Mouse (Mus musculus) midbrain, embryonic 10.5 days (tissue): ENCODE measurements around the gene Dlg2. TPM values are rescaled to one million over a fixed set of nuclear protein-coding genes. Genes with fewer than 3 reads are reported as not detected.

Experiments used
- DNase-seq: peaks from one replicate; pipeline ENCODE4 v3.0.0-alpha.2; 2017; ENCODE audit warnings: low spot score
- H3K27ac ChIP-seq: fragments of 300-500 bp; sonication (generic); replicated peaks from 2 replicates; pipeline ENCODE4 v1.5.1; 2016; ENCODE audit warnings: mild to moderate bottlenecking
- H3K27me3 ChIP-seq: fragments of 300-500 bp; sonication (generic); 2 replicates; pipeline ENCODE4 v1.6.1; 2016; ENCODE audit warnings: low read depth, mild to moderate bottlenecking; ENCODE audit not compliant: poor library complexity, severe bottlenecking
- H3K36me3 ChIP-seq: fragments of 300-500 bp; sonication (generic); 2 replicates; pipeline ENCODE4 v1.6.1; 2016; ENCODE audit warnings: mild to moderate bottlenecking, moderate library complexity
- H3K4me1 ChIP-seq: fragments of 300-500 bp; sonication (generic); 2 replicates; pipeline ENCODE4 v1.6.1; 2016
- H3K4me3 ChIP-seq: fragments of 300-500 bp; sonication (generic); 2 replicates; pipeline ENCODE4 v1.5.1; 2016; ENCODE audit warnings: mild to moderate bottlenecking, moderate library complexity
- H3K9me3 ChIP-seq: fragments of 300-500 bp; sonication (generic); replicated peaks from 2 replicates; pipeline ENCODE4 v1.6.1; 2016; ENCODE audit warnings: mild to moderate bottlenecking
- WGBS: fragments of 180-500 bp; shearing (Covaris S2); methylation state at CpG from one replicate; pipeline ENCODE4 v1.1.7; 2016; 5-methylcytosine and 5-hydroxymethylcytosine counted together
- polyA plus RNA-seq: library from polyadenylated mRNA; unstranded; fragments of >200 nt; fragmentation: Nextera tagmentation; extraction: Ambion mirVana; gene quantifications from 2 replicates; pipeline ENCODE4 v1.2.1, GENCODE M21; 2016

Gene Dlg2
- polyA plus RNA-seq, 1 experiment from 2014 or later, result 1.1 TPM

DNA sequence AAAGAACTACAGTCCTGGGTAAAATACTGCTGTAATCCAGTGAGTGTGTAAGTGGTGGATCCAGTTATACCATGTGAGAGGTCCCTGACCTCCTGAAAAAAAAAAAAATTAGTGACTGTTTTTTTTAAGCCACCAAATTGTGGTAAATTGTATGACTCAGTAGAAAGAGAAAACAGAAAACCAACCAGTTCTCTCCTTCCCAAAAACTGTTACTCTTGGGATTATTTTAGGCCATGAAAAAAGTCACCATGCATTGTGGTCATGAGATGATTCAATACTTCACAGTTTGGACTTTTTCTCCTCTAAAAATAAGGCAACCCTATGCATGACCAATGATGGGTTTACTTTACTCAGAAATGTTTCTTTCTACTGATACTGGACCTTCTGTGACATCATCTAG lies 1291.2 kb downstream of the Dlg2 start:
- H3K4me1 ChIP-seq, result no peaks in the 10 kb centered on the region
- no peaks in the 10 kb centered on the region for H3K27me3 ChIP-seq
- no peaks in the 10 kb centered on the region for H3K36me3 ChIP-seq
- no peak overlapping the region for H3K27ac ChIP-seq
- DNase-seq, result no peak
- H3K9me3 ChIP-seq, result no peaks in the 10 kb centered on the region
- H3K4me3 ChIP-seq, result no peak overlapping the region

- H3K36me3 ChIP-seq, result no peaks in the 10 kb centered on the region
- no peak overlapping the region for H3K27ac ChIP-seq
- no peak overlapping the region for H3K4me3 ChIP-seq
- H3K4me1 ChIP-seq, result no peaks in the 10 kb centered on the region
- H3K9me3 ChIP-seq, result no peaks in the 10 kb centered on the region
- no peak for DNase-seq
- H3K27me3 ChIP-seq, result no peaks in the 10 kb centered on the region
These were observed 1302.2 kb downstream of the Dlg2 start for GRCm38 (mm10) chr7:91778673-91779072.

GRCm38 (mm10) chr7:91784617-91785016 lies 1308.1 kb downstream of the Dlg2 start:
- Histone ChIP-seq H3K4me1 (no peaks in the 10 kb centered on the region), H3K27ac (no peak overlapping the region), H3K9me3 (no peaks in the 10 kb centered on the region), H3K27me3 (no peaks in the 10 kb centered on the region), H3K36me3 (no peaks in the 10 kb centered on the region), H3K4me3 (no peak overlapping the region)
- WGBS, result 85% methylated on average over 2 of the region's 2 CpGs
- DNase-seq, result no peak

GRCm38 (mm10) chr7:91785445-91785844 lies 1309.0 kb downstream of the Dlg2 start:
- no peak for DNase-seq
- Histone ChIP-seq H3K27me3 (no peaks in the 10 kb centered on the region), H3K4me3 (no peak overlapping the region), H3K9me3 (no peaks in the 10 kb centered on the region), H3K36me3 (no peaks in the 10 kb centered on the region), H3K27ac (no peak overlapping the region), H3K4me1 (no peaks in the 10 kb centered on the region)
- WGBS, result 90% methylated on average over 5 of the region's 5 CpGs

DNA sequence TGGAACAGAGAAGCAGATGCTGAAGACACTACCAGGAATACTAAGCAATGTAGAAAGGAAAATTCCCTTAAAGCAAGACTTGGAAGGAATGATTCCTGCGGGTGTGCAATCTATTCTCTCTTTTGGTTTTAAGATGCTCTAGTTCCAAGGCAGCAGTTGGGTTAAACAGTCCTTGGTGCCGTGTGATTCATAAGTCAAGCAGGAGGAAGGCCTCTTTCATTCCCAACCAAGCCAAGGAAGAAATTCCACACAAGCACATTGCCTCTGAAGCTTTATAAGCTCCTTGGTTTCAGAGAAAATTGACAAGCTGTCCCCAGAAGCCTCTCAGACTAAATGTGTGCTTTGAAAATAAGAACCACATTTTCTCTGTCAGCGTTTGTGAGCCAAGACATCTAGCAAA lies 1309.4 kb downstream of the Dlg2 start:
- no peak overlapping the region for H3K27ac ChIP-seq
- no peaks in the 10 kb centered on the region for H3K36me3 ChIP-seq
- no peaks in the 10 kb centered on the region for H3K27me3 ChIP-seq
- WGBS, result 86% methylated on average over 3 of the region's 3 CpGs
- DNase-seq, result no peak
- H3K9me3 ChIP-seq, result no peaks in the 10 kb centered on the region
- H3K4me1 ChIP-seq, result no peaks in the 10 kb centered on the region
- H3K4me3 ChIP-seq, result no peak overlapping the region

GRCm38 (mm10) chr7:91790949-91791564 lies 1314.6 kb downstream of the Dlg2 start:
- Histone ChIP-seq H3K27ac (no peak overlapping the region), H3K4me1 (no peaks in the 10 kb centered on the region), H3K36me3 (no peaks in the 10 kb centered on the region), H3K9me3 (no peaks in the 10 kb centered on the region), H3K4me3 (no peak overlapping the region), H3K27me3 (no peaks in the 10 kb centered on the region)
- DNase-seq, result no peak
- 88% methylated on average over 4 of the region's 4 CpGs for WGBS

DNA sequence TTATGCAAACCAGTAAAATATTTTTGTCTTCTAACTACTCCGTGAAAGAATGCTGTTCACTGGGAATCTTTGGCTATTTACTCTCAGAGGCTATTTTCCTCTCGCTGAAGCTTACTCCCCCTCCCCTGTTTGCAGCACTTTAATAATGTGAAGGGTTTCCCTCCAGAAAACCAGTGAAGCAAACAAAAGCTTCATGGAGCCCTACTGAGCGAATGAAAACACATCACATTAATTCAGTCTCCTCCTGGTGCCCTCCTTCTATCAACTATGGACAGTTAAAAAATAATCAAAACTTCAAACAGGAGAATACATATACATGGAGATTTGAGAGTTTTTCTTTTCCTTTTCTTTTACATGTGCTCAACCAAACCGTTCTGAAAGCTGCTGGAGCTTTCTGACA lies 1330.2 kb downstream of the Dlg2 start:
- no peaks in the 10 kb centered on the region for H3K27me3 ChIP-seq
- H3K27ac ChIP-seq, result no peak overlapping the region; the same call in 1 of the 2 replicates
- peaks cover 7% of the 10 kb centered on the region for H3K4me1 ChIP-seq
- DNase-seq, result no peak
- no peak overlapping the region for H3K4me3 ChIP-seq
- no peaks in the 10 kb centered on the region for H3K9me3 ChIP-seq
- 31% methylated on average over 4 of the region's 4 CpGs for WGBS
- no peaks in the 10 kb centered on the region for H3K36me3 ChIP-seq

DNA sequence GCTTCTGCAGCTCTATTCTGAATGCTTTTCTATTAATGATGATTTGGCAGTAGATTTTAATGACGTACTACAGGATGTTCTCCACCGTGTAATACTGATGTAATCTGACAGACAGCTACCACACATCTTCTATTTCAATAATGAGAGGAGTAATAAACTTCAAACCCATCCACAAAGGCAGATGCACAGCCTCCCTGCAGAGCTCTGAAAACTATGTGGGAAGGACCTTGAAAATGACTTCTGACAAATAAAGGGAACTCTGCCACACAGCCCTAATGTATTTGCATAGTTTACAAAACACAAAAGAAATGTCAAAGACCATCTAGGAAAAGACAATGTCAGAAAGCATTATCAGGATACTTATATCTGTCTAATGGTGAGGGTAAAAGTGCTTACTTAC lies 1334.3 kb downstream of the Dlg2 start:
- H3K36me3 ChIP-seq, result no peaks in the 10 kb centered on the region
- H3K4me3 ChIP-seq, result no peak overlapping the region
- no peaks in the 10 kb centered on the region for H3K27me3 ChIP-seq
- no peaks in the 10 kb centered on the region for H3K9me3 ChIP-seq
- H3K27ac ChIP-seq, result no peak overlapping the region
- WGBS, result 58% methylated on average over 2 of the region's 2 CpGs
- H3K4me1 ChIP-seq, result peaks cover 7% of the 10 kb centered on the region
- no peak for DNase-seq

DNA sequence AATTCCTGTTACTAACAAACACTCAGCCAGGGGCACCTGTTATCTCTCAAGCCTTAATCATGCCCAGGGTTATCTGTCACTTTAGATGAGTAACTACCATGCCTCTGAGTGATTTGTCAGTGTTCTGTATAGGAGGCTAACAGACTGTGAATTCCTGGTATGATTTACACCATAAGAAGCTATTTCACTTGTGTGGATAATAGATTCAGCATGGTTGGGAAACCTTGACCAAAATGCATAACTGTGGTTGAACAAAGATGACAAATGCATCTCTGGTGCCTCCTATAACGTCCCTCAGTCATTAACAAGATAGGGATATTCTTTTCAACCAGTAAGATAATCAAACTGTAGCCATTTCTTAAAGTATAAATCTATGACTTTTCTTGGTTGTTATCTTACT lies 1341.5 kb downstream of the Dlg2 start:
- no peaks in the 10 kb centered on the region for H3K4me1 ChIP-seq
- H3K27me3 ChIP-seq, result no peaks in the 10 kb centered on the region
- no peak overlapping the region for H3K4me3 ChIP-seq
- 69% methylated on average over 1 of the region's 1 CpGs for WGBS
- H3K36me3 ChIP-seq, result no peaks in the 10 kb centered on the region
- no peak overlapping the region for H3K27ac ChIP-seq
- no peaks in the 10 kb centered on the region for H3K9me3 ChIP-seq
- no peak for DNase-seq

DNA sequence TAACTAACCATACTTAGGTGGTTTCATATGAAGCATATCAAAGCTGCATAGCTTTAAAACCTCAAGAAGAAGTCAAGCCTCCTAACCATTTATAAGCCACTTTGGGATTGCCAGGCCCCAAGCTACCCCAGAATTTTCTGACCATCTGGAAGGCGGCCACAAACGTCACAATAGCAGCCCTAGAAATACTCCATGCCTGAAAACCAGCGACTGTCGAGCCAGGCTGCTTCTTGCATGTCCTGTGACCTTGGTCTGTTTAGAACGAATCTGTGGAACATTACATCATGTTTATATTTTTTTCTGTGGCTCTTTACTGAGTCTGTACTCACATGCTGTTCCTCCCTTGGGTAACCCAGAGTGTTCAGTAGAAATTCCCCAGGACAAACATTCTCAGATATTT lies 1355.7 kb downstream of the Dlg2 start:
- DNase-seq, result no peak
- Histone ChIP-seq H3K4me1 (no peaks in the 10 kb centered on the region), H3K9me3 (no peaks in the 10 kb centered on the region), H3K4me3 (no peak overlapping the region), H3K27me3 (no peaks in the 10 kb centered on the region), H3K27ac (no peak overlapping the region), H3K36me3 (no peaks in the 10 kb centered on the region)
- 88% methylated on average over 5 of the region's 5 CpGs for WGBS

GRCm38 (mm10) chr7:91845723-91846122 lies 1369.3 kb downstream of the Dlg2 start:
- H3K4me1 ChIP-seq, result no peaks in the 10 kb centered on the region
- H3K36me3 ChIP-seq, result no peaks in the 10 kb centered on the region
- no peak overlapping the region for H3K27ac ChIP-seq
- no peak for DNase-seq
- no peaks in the 10 kb centered on the region for H3K9me3 ChIP-seq
- H3K4me3 ChIP-seq, result no peak overlapping the region
- H3K27me3 ChIP-seq, result no peaks in the 10 kb centered on the region
- 49% methylated on average over 1 of the region's 1 CpGs for whole genome bisulfite sequencing

DNA sequence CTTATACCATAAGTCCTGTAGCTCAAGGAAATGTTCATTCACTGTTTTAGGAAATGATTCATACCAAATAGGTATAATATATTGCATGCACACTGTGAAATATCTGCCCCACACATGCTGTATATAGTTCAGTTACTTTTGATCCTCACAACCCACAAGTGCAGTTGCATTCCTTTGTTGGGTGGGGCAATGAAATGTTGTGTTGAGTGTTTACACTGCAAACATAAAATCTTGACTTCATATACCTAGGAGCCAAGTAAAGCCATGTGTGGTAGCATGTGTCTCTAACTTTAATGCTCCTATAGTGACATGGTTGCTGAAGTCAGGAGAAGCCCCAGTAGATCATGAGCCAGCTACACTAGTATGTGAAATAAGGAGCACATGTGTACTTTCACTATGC lies 1372.9 kb downstream of the Dlg2 start:
- no peak for DNase-seq
- H3K4me3 ChIP-seq, result no peak overlapping the region
- H3K27me3 ChIP-seq, result no peaks in the 10 kb centered on the region
- no peaks in the 10 kb centered on the region for H3K4me1 ChIP-seq
- H3K9me3 ChIP-seq, result no peaks in the 10 kb centered on the region
- no peaks in the 10 kb centered on the region for H3K36me3 ChIP-seq
- no peak overlapping the region for H3K27ac ChIP-seq

DNA sequence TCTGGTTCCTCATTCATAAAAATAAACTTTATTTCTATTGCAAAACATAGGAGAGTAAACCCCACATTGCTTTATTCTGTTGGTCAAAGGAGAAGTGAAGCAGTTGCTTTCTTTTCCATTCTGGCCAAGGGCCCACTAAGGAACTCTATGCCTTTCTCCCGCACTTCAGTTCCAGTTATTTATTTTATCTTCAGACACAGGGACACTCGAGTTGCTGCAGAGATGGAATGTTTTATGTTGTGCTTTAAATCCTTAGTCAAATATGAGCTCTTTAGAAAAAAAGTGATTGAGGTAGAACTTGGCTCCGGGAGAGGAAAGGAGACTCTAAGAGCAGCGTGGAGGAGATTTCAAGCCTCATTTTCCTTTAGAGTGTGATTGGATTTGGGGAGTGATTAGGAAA lies 1377.2 kb downstream of the Dlg2 start:
- Histone ChIP-seq H3K36me3 (no peaks in the 10 kb centered on the region), H3K27me3 (no peaks in the 10 kb centered on the region), H3K4me1 (no peaks in the 10 kb centered on the region), H3K4me3 (no peak overlapping the region), H3K27ac (no peak overlapping the region), H3K9me3 (no peaks in the 10 kb centered on the region)
- no peak for DNase-seq
- WGBS, result 68% methylated on average over 4 of the region's 4 CpGs

- Histone ChIP-seq H3K36me3 (no peaks in the 10 kb centered on the region), H3K27me3 (no peaks in the 10 kb centered on the region), H3K27ac (no peak overlapping the region), H3K4me1 (no peaks in the 10 kb centered on the region), H3K4me3 (no peak overlapping the region), H3K9me3 (no peaks in the 10 kb centered on the region)
- no peak for DNase-seq
- WGBS, result 95% methylated on average over 2 of the region's 2 CpGs
These were observed 1380.5 kb downstream of the Dlg2 start for GRCm38 (mm10) chr7:91856931-91857330.
